Mouse (Mus musculus): ENCODE measurements around the gene Rrnad1.

The Rrnad1 gene

DNA sequence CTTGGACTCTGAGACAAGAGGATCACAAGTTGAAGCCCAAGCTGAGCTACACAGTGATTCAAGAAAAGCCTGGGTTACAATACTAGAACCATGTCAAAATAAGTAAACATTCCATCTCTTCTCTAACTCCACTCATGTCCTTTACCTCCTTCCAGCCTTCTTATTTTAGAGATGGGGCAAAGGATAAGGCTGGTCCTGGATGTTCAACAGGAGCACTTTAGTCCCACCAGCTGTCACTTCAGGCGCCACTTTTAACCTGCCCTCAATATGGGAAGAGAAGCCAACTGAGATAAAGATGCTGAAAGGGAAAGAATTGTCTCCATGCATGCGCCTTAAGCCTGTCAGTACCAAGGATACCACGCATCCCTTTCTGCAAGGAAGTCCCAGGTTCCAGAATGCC lies 46.2 kb downstream of the Rrnad1 start:
- in situ Hi-C loops (cut with MboI) = no loop called here

GRCm38 (mm10) chr3:87877730-87878129 lies 52.8 kb downstream of the Rrnad1 start:
- in situ Hi-C loops (cut with MboI) = no loop called here

Data from mature B cell (primary cell).